Mouse (Mus musculus): ENCODE measurements at regions not wholly inside any gene's neighbourhood (a gene's known extent, or its start where the extent isn't known, plus 50 kb on each side); places are given as distances from the start of the nearest gene placed in this dataset.
"Not testable (repeated sequence)": the region's sequence is repeated elsewhere in the genome, so short reads cannot be mapped to it uniquely, and the experiment has no call there.

DNA sequence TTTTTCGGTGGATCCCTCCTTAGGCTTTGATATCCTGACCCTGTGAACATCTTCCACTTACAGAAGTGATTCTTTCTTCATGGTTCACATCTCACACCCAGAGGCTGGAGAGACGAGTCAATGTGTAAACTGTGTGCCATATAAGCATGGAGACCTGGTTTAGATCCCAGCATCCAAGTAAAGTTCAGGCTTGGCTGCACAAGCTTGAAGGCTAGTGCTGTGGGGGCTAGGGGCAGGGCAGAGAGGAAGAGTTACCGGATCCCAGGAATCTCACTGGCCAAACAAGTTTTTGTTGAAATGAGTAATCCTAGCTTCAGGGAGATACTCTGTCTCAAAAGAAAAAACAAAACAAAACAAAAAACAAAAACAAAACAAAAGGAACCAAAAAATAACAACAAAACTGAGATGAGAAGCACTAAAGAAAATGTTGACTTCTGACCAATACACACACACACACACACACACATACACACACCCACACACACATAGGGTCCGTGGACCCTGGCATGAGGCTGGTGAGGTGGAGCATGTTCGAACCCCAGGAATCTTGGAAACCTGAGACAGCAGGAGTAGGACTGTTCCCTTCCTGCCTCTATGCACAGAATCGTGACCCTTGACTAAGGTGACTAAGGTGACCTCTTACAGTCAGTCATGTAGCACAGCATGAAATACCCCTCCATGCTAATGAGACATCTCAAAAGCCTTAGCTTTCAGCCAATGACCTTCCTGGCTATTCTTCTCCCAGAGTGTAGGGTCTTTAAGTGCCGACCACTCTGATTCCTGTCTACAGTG, 55.2 kb downstream of the Gm12728 start:
- no peak for DNase-seq

DNA sequence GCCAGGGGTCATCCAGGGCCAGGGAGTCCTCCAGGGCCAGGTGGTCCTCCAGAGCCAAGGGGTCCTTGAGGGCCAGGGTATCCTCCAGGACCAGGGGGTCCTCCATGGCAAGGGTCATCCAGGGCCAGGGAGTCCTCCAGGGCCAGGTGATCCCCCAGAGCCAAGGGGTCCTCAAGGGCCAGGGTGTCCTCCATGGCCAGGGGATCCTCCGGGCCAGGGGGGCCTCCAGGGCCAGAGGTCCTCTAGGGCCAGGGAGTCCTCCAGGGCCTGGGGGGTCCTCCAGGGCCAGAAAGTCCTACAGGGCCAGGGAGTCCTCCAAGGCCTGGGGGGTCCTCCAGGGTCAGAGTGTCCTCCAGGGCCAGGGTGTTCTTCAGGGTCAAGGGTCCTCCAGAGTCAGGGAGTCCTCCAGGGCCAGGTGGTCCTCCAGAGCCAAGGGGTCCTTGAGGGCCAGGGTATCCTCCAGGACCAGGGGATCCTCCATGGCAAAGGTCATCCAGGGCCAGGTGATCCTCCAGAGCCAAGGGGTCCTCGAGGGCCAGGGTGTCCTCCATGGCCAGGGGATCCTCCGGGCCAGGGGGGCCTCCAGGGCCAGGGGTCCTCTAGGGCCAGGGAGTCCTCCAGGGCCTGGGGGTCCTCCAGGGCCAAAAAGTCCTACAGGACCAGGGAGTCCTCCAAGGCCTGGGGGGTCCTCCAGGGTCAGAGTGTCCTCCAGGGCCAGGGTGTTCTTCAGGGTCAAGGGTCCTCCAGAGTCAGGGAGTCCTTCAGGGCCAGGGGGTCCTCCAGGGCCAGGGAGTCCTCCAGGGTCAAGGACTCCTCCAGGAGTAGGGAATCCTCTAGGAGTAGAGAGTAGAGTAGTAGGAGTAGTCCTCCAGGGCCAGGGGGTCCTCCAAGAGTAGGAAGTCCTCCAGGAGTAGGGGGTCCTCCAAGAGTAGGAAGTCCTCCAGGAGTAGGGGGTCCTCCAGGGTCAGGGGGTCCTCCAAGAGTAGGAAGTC, 56.6 kb downstream of the Gm12728 start:
- not testable (repeated sequence) for DNase-seq

GRCm38 (mm10) chr4:105853086-105853485, 63.4 kb downstream of the Gm12728 start:
- no peak for DNase-seq

- DNase-seq = no peak
Observed at GRCm38 (mm10) chr4:105859052-105859864, 69.6 kb downstream of the Gm12728 start.

- no peak for DNase-seq
Observed at GRCm38 (mm10) chr4:105860930-105861653, 71.4 kb downstream of the Gm12728 start.

- DNase-seq = no peak
Observed at GRCm38 (mm10) chr4:105861654-105862037, 72.0 kb downstream of the Gm12728 start.

DNA sequence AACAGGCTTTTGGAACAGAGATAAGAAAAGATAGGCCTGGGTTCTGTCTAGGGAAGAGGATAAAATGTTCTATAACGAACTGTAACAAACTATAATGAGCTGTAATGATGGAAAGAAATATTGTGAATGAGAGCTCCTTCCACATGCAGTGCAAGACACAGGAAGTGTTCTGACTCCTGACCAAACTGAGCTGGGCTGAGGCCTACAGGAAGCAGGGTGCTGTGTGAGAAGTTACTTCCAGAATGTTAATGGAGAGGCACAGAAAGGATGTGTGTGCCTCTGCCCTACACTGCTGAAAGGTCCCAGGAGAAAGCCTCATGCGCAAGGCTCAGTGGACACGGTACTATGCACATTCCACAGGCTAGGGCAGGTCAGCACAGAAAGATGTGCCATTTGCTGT, 80.8 kb downstream of the Gm12728 start:
- no peak for DNase-seq

- no peak for DNase-seq
Observed at GRCm38 (mm10) chr4:105877246-105877645, 87.6 kb downstream of the Gm12728 start.

DNA sequence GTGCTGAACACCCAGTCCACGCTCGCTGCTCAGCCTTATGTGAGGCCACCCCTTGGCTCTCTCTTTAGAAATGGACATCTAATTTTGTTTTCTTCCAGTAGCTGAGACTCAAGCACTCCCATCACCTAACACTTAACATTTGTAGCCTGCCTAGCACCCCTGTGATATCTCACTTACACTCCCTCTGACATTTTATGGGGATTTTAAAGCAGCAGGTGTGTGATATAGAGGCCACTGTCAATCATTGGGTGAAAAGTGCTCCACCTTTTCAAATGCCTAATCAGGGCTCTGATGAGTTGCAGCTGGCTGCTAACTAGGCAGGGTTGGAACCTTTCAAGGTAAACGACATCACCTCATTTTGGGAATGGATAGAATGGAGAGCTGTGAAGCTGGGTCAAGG, 90.2 kb downstream of the Gm12728 start:
- DNase-seq = no peak

DNA sequence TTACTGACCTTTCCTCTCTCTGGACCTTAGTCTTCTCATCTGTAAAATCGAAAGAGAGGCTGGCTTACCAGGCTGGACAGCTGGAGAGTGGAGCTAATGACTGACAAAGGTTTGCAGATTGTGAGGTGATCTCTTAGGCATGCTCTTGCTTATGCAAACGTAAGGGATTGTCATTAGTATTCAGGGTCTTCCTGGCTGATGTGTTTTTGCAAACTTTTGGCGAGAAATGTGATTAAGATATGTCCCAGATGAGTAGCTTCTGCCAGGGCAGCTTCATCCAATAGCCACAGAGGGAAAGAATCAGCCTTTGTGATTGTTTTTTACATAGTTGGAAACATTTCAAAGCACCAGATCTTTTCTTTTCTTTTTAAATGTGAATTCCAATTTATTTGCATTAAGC, 95.1 kb downstream of the Gm12728 start:
- no peak for DNase-seq

GRCm38 (mm10) chr4:105891438-105891837, 101.8 kb downstream of the Gm12728 start:
- no peak for DNase-seq

GRCm38 (mm10) chr4:105892065-105892464, 102.4 kb downstream of the Gm12728 start:
- no peak for DNase-seq

- DNase-seq = no peak
Observed at GRCm38 (mm10) chr4:105895116-105895515, 105.4 kb downstream of the Gm12728 start.

- no peak for DNase-seq
Observed at GRCm38 (mm10) chr4:105898054-105898847, 108.6 kb downstream of the Gm12728 start.

- DNase-seq = no peak
Observed at GRCm38 (mm10) chr4:105904896-105905295, 115.2 kb downstream of the Gm12728 start.

GRCm38 (mm10) chr4:105906411-105906810, 116.7 kb downstream of the Gm12728 start:
- no peak for DNase-seq

DNA sequence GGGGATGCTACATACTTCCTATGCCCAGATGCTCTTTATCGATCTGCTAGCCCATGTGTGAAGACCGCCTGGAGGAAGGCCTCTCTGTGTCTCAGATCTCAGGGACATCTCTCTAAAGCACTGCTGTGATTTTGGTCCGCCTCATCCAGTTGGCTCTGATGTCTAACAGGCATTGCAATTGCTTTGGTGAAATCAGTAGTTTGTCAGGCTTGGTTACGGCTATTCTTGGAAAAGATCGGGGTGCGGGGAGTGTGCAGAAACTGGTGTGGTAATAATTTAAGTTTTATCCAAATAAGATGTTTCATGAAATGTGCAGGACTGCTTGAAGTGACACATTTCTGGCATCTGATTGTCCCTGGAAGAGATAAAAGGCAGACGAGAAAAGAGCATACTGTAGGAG, 117.9 kb downstream of the Gm12728 start:
- no peak for DNase-seq

- DNase-seq = no peak
Observed at GRCm38 (mm10) chr4:105908281-105908680, 118.6 kb downstream of the Gm12728 start.

GRCm38 (mm10) chr4:105909272-105909671, 119.6 kb downstream of the Gm12728 start:
- no peak for DNase-seq

DNA sequence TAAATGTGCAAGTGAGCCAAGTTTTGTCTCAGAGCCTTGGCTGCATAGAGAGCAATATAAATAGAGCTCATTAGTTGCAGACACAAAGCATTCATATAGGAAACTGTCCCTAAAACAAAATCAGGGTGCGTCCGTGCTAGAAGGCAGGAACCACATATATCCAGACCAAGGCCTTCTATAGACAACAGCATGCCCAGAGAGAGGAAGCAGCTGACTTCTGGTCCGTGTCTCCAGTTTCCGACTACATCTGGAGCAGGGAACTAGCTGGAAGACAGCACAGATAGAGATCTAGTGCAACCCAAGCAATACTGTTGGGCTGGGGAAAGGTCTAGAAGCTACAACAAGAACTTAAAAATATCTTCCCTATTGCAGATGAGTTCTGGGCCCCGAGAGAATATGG, 121.0 kb downstream of the Gm12728 start:
- no peak for DNase-seq

- no peak for DNase-seq
Observed at GRCm38 (mm10) chr4:105911678-105912077, 122.0 kb downstream of the Gm12728 start.
